In the genomic region with DNA sequence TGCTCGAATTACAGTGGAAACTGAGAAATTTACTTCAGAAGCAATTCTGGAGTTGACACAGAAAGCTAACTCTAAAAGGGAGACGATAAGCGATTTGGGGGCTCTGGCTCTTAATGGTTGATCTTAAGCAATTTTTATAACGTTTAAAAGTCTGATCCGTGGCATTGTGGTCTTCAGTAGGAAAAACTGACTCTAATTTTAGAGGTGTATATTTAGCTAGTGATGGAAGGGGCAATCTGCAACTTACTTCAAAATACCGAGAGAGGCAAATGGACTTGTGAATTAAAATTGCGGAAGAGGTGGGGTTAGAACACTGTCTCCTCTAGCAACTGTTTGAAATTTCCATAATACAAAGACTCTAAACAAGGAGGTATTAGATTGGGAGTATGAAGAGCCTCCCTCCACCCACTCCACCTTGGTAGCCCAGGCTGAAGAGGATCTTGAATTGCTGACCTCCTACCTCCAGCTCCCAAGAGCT, we compare ENCODE assay signal across 8 mouse cellular contexts. TPM values are rescaled to one million over a fixed set of nuclear protein-coding genes. Genes with fewer than 3 reads are reported as not detected.
A peak's percentile ranks its signal among the peaks of the same experiment; 100 is the strongest.
DNase-seq lines count a peak whose midpoint lies in the region; ATAC-seq lines count a peak whose summit lies in the region.

No protein-coding gene starts in this region.

- 35% methylated on average over 7 of the region's 7 CpGs for WGBS in kidney, embryonic 14.5 days
- 61% methylated on average over 7 of the region's 7 CpGs for whole genome bisulfite sequencing in forebrain, embryonic 10.5 days
- WGBS in limb, embryonic 11.5 days: 44% methylated on average over 7 of the region's 7 CpGs
- WGBS in neural tube, embryonic 13.5 days: 43% methylated on average over 7 of the region's 7 CpGs

- no peak for ATAC-seq in kidney, embryonic 14.5 days (ENCODE audit: low FRiP score, low TSS enrichment)
- ATAC-seq in limb, embryonic 11.5 days (ENCODE audit: insufficient number of reproducible peaks, low FRiP score, low TSS enrichment, low read depth): no peak
- no peak for ATAC-seq in neural tube, embryonic 13.5 days (ENCODE audit: low read depth)

- H3K9ac ChIP-seq in kidney, embryonic 14.5 days (ENCODE audit: low read depth, low read length): no peak overlapping the region
- no peak overlapping the region for H3K9ac ChIP-seq in limb, embryonic 11.5 days (ENCODE audit: low read length)
- no peak overlapping the region for H3K9ac ChIP-seq in neural tube, embryonic 13.5 days

- H3K27me3 ChIP-seq in kidney, embryonic 14.5 days (ENCODE audit: control insufficient read depth, insufficient read depth, low read length): no peaks in the 10 kb centered on the region
- no peaks in the 10 kb centered on the region for H3K27me3 ChIP-seq in forebrain, embryonic 10.5 days (ENCODE audit: poor library complexity, severe bottlenecking)
- no peaks in the 10 kb centered on the region for H3K27me3 ChIP-seq in limb, embryonic 11.5 days (ENCODE audit: control insufficient read depth, insufficient read depth, low read length)
- H3K27me3 ChIP-seq in neural tube, embryonic 13.5 days: no peaks in the 10 kb centered on the region

- no peaks in the 10 kb centered on the region for H3K36me3 ChIP-seq in kidney, embryonic 14.5 days (ENCODE audit: control insufficient read depth, insufficient read depth, low read length)
- no peaks in the 10 kb centered on the region for H3K36me3 ChIP-seq in forebrain, embryonic 10.5 days (replicated peaks)
- no peaks in the 10 kb centered on the region for H3K36me3 ChIP-seq in limb, embryonic 11.5 days (ENCODE audit: control insufficient read depth, insufficient read depth, low read length)
- no peaks in the 10 kb centered on the region for H3K36me3 ChIP-seq in neural tube, embryonic 13.5 days

- no peaks in the 10 kb centered on the region for H3K9me3 ChIP-seq in kidney, embryonic 14.5 days (ENCODE audit: control insufficient read depth, low read length)
- H3K9me3 ChIP-seq in forebrain, embryonic 10.5 days: no peaks in the 10 kb centered on the region
- no peaks in the 10 kb centered on the region for H3K9me3 ChIP-seq in limb, embryonic 11.5 days (ENCODE audit: control insufficient read depth, low read length)
- no peaks in the 10 kb centered on the region for H3K9me3 ChIP-seq in neural tube, embryonic 13.5 days

- H3K4me2 ChIP-seq in kidney, embryonic 14.5 days (replicated peaks; ENCODE audit: low read depth, low read length): peak overlapping the region; percentile 64
- peak overlapping the region; percentile 60 for H3K4me2 ChIP-seq in limb, embryonic 11.5 days (ENCODE audit: low read depth, severe bottlenecking)
- peak overlapping the region; percentile 56 for H3K4me2 ChIP-seq in neural tube, embryonic 13.5 days

- H3K27ac ChIP-seq in kidney, embryonic 14.5 days (ENCODE audit: low read depth, low read length): no peak overlapping the region
- H3K27ac ChIP-seq in forebrain, embryonic 10.5 days: 0 out of 2 replicates have a peak overlapping the region, but pooled peaks have one; percentile 68
- H3K27ac ChIP-seq in limb, embryonic 11.5 days (replicated peaks; ENCODE audit: low read depth, low read length): peak overlapping the region; percentile 61; the same call in 1 of the 2 replicates
- H3K27ac ChIP-seq in neural tube, embryonic 13.5 days (replicated peaks): no peak overlapping the region

- peak overlapping the region; percentile 34; the same call in 1 of the 2 replicates for H3K4me3 ChIP-seq in kidney, embryonic 14.5 days (ENCODE audit: low read length)
- H3K4me3 ChIP-seq in forebrain, embryonic 10.5 days: peak overlapping the region; percentile 36
- peak overlapping the region; percentile 26 for H3K4me3 ChIP-seq in limb, embryonic 11.5 days (ENCODE audit: low read depth, low read length)
- peak overlapping the region; percentile 25 for H3K4me3 ChIP-seq in neural tube, embryonic 13.5 days

- no peak for DNase-seq in kidney, postnatal 36 days
- no peak for DNase-seq in forebrain, embryonic 10.5 days (ENCODE audit: extremely low spot score, low spot score)
- no peak for DNase-seq in limb, embryonic 11.5 days (ENCODE audit: low spot score)
- DNase-seq in thymus, postnatal 25 days: no peak
- no peak for DNase-seq in cerebellum, postnatal 25 days
- DNase-seq in natural killer cell, adult 2 months (ENCODE audit: low spot score in 2 of 2): no peak

- no peaks in the 10 kb centered on the region; the same call in 1 of the 2 replicates for H3K4me1 ChIP-seq in kidney, embryonic 14.5 days (ENCODE audit: control insufficient read depth, insufficient read depth, low read length)
- H3K4me1 ChIP-seq in forebrain, embryonic 10.5 days: peaks cover 26% of the 10 kb centered on the region
- peaks cover 14% of the 10 kb centered on the region for H3K4me1 ChIP-seq in limb, embryonic 11.5 days (ENCODE audit: control insufficient read depth, insufficient read depth, low read length)
- H3K4me1 ChIP-seq in neural tube, embryonic 13.5 days (replicated peaks): peaks cover 17% of the 10 kb centered on the region

RNA-seq across cellular contexts. Expression of a gene that starts 0.3 kb away (rescaled TPM):
- 4.1 and 5.2 TPM in 2 replicates for polyA plus RNA-seq in kidney, embryonic 14.5 days (2014; fragmentation: Nextera tagmentation; extraction: Ambion mirVana)
- polyA plus RNA-seq in forebrain, embryonic 10.5 days (2016; fragmentation: Nextera tagmentation; extraction: Ambion mirVana): not detected in 2 replicates
- 0.69 and 0.88 TPM in 2 replicates for polyA plus RNA-seq in limb, embryonic 11.5 days (2014; fragmentation: Nextera tagmentation; extraction: Ambion mirVana)
- polyA plus RNA-seq in neural tube, embryonic 13.5 days (2015; fragmentation: Nextera tagmentation; extraction: Ambion mirVana): 0.30 and 0.52 TPM in 2 replicates

Comparison
In these comparisons a context has a peak if more than half of its experiments do, and no peak if none do; other contexts are left out.
1. H3K27ac ChIP-seq: peak in forebrain, embryonic 10.5 days (single experiment) and limb, embryonic 11.5 days (single experiment); none in kidney, embryonic 14.5 days (single experiment) and neural tube, embryonic 13.5 days (single experiment).
2. Peak in every context shown above with its lines, with median percentiles within 50 percentile points of each other: H3K4me2 ChIP-seq and H3K4me3 ChIP-seq.